Mouse (Mus musculus) brain, embryonic 18.5 days (tissue): ENCODE results near the gene Bcam.

Source experiments
- DNase-seq: peaks from one replicate; pipeline ENCODE4 v3.0.0-alpha.2; 2012; ENCODE audit warnings: low read depth, low spot score

Bcam gene

GRCm38 (mm10) chr7:19785874-19786458, 15.2 kb upstream of the Bcam start:
- DNase-seq: no peak

GRCm38 (mm10) chr7:19784764-19785535, 14.1 kb upstream of the Bcam start:
- no peak for DNase-seq

GRCm38 (mm10) chr7:19783630-19784029, 12.8 kb upstream of the Bcam start:
- DNase-seq: no peak

- DNase-seq: no peak
Observed at GRCm38 (mm10) chr7:19782645-19783044, 11.8 kb upstream of the Bcam start.

- DNase-seq: no peak
Observed at GRCm38 (mm10) chr7:19781741-19782140, 10.9 kb upstream of the Bcam start.

- DNase-seq: no peak
Observed at GRCm38 (mm10) chr7:19779903-19780302, 9.1 kb upstream of the Bcam start.

GRCm38 (mm10) chr7:19778645-19779044, 7.8 kb upstream of the Bcam start:
- DNase-seq: no peak

GRCm38 (mm10) chr7:19777049-19777723, 6.4 kb upstream of the Bcam start:
- DNase-seq: no peak

- no peak for DNase-seq
Observed at GRCm38 (mm10) chr7:19771682-19772081, 866 bp upstream of the Bcam start.

- DNase-seq: no peak
Observed at GRCm38 (mm10) chr7:19770375-19770754, 451 bp downstream of the Bcam start.

- DNase-seq: no peak
Observed at GRCm38 (mm10) chr7:19769434-19770374, 1.1 kb downstream of the Bcam start.

GRCm38 (mm10) chr7:19769001-19769400, 1.8 kb downstream of the Bcam start:
- DNase-seq: no peak

GRCm38 (mm10) chr7:19768251-19768650, 2.6 kb downstream of the Bcam start:
- no peak for DNase-seq

GRCm38 (mm10) chr7:19764581-19764980, 6.2 kb downstream of the Bcam start:
- no peak for DNase-seq

GRCm38 (mm10) chr7:19763829-19764477, 6.9 kb downstream of the Bcam start:
- no peak for DNase-seq

- DNase-seq: no peak
Observed at GRCm38 (mm10) chr7:19762283-19762682, 8.5 kb downstream of the Bcam start.

- DNase-seq: no peak
Observed at GRCm38 (mm10) chr7:19760021-19760420, 10.8 kb downstream of the Bcam start.

- no peak for DNase-seq
Observed at GRCm38 (mm10) chr7:19758623-19759022, 12.2 kb downstream of the Bcam start.

GRCm38 (mm10) chr7:19755851-19756786, 14.7 kb downstream of the Bcam start:
- DNase-seq: no peak

GRCm38 (mm10) chr7:19755008-19755407, 15.8 kb downstream of the Bcam start:
- DNase-seq: no peak
